Mouse (Mus musculus): Measurements from ENCODE around the gene H2al1c. TPM values are rescaled to one million over a fixed set of nuclear protein-coding genes. Genes with fewer than 3 reads are reported as not detected.
"Not testable (repeated sequence)": the region's sequence is repeated elsewhere in the genome, so short reads cannot be mapped to it uniquely, and the experiment has no call there.

The H2al1c gene
- not detected for total RNA-seq (2021)
- long read RNA-seq, experiment 1: 0 reads
- long read RNA-seq, experiment 2: 0 reads

GRCm38 (mm10) chrX:11305355-11305754 lies at the start of gene H2al1c:
H2al1c (plus strand) TSS chrX:11305655.
- intact Hi-C loops (cut with DNase I); DNase-seq: not testable (repeated sequence)

GRCm38 (mm10) chrX:11264918-11265317 lies 40.5 kb upstream of the H2al1c start:
- intact Hi-C loops (cut with DNase I): no loop called here
- no peak for DNase-seq

- intact Hi-C loops (cut with DNase I): no loop called here
- peak in 1 of 2 experiments; percentile 22 for DNase-seq
Observed at GRCm38 (mm10) chrX:11267791-11268190, 37.7 kb upstream of the H2al1c start.

GRCm38 (mm10) chrX:11269074-11269473 lies 36.4 kb upstream of the H2al1c start:
- DNase-seq: no peak

GRCm38 (mm10) chrX:11273190-11273589 lies 32.3 kb upstream of the H2al1c start:
- intact Hi-C loops (cut with DNase I): no loop called here
- DNase-seq: no peak

More at GRCm38 (mm10) chrX:11269074-11269473, 36.4 kb upstream of the H2al1c start:
- intact Hi-C loops (cut with DNase I): no loop called here

DNA sequence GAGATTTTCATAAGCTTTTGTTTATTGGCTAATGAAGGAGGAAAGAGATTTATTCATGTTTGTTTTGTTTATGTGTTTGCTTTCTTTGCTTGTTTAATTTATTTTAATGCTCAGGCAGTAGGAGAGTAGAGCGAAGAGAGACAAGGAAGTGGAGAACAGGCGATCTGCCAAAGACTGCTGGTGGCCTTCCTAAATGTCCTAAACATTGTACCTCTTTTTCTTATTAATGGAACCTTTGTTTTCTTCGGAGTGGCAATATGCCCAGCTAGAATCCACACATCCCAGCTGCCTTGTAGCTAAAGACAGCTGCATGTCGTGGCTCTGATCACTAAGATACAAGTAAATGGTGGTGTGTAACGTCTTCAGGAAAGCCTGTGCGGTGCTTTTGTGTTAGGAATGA lies 28.4 kb upstream of the H2al1c start:
- intact Hi-C loops (cut with DNase I): no loop called here
- DNase-seq: no peak

DNA sequence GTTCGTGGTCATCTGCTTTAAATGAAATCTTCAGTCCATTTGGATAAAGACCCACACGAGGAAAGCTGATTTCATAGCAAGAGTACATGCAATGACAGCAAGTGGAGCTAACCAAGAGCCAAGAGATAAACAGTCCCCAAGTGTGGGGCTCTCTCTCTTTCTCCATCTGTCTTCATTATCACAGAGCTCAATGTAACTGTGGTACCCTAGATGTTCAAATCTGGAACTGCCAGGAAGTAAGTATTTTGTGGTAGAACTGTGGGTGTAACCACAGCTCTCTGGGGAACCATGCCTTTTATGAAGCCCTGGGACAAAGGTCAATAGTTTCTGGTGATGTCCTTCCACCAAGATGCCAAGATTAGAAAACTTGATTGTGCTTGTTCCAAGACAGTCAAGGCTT lies 24.7 kb upstream of the H2al1c start:
- intact Hi-C loops (cut with DNase I): no loop called here
- no peak for DNase-seq

- intact Hi-C loops (cut with DNase I): no loop called here
- DNase-seq: no peak
Observed at GRCm38 (mm10) chrX:11288306-11288882, 17.1 kb upstream of the H2al1c start.

- intact Hi-C loops (cut with DNase I): no loop called here
- no peak for DNase-seq
Observed at GRCm38 (mm10) chrX:11289244-11289643, 16.2 kb upstream of the H2al1c start.

GRCm38 (mm10) chrX:11298957-11299356 lies 6.5 kb upstream of the H2al1c start, which contains the start of gene H2al1a:
H2al1a (plus strand) TSS chrX:11299257.
- intact Hi-C loops (cut with DNase I); DNase-seq: not testable (repeated sequence)

GRCm38 (mm10) chrX:11302132-11302531 lies 3.3 kb upstream of the H2al1c start, which contains the start of gene H2al1b:
H2al1b (plus strand) TSS chrX:11302432.
- DNase-seq; intact Hi-C loops (cut with DNase I): not testable (repeated sequence)

- DNase-seq; intact Hi-C loops (cut with DNase I): not testable (repeated sequence)
Observed at GRCm38 (mm10) chrX:11308524-11308923, 3.1 kb downstream of the H2al1c start, which contains the start of gene H2al1d. H2al1d (plus strand) TSS chrX:11308824.

DNA sequence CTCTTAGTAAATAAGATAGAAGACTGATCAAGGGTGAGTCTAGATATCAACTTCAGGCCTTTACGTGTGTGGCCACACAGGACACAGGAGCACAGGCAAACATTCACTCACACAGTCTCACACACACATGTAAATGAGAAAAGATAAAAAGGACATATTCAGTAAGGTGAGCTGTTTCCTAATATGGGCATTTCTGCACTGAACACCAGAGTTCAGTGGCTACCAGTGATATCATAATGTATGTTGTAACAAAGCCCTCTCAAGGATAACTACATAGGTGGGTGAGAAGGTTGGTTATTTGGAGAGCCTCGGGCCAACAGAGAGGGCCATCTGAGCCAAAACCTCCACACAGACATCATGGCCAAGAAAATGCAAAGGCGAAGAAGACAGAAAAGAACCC lies 6.2 kb downstream of the H2al1c start, which contains the start of gene H2al1e:
Gene H2al1e, plus strand, starts transcription at position 301 of the 400 bp plus-strand sequence.
- intact Hi-C loops (cut with DNase I); DNase-seq: not testable (repeated sequence)

DNA sequence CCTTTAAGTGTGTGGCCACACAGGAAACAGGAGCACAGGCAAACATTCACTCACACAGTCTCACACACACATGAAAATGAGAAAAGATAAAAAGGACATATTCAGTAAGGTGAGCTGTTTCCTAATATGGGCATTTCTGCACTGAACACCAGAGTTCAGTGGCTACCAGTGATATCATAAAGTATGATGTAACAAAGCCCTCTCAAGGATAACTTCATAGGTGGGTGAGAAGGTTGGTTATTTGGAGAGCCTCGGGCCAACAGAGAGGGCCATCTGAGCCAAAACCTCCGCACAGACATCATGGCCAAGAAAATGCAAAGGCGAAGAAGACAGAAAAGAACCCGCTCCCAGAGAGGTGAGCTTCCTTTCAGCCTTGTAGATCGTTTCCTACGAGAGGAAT lies 9.4 kb downstream of the H2al1c start, which contains the start of gene H2al1f:
Gene H2al1f, plus strand, starts transcription at position 301 of the 400 bp plus-strand sequence.
- intact Hi-C loops (cut with DNase I); DNase-seq: not testable (repeated sequence)

- intact Hi-C loops (cut with DNase I): not testable (repeated sequence)
Observed at GRCm38 (mm10) chrX:11317956-11318355, 12.5 kb downstream of the H2al1c start, which contains the start of gene H2al1g. H2al1g (plus strand) TSS chrX:11318256.

GRCm38 (mm10) chrX:11321192-11321591 lies 15.7 kb downstream of the H2al1c start, which contains the start of gene H2al1h:
H2al1h (plus strand) TSS chrX:11321492.
- intact Hi-C loops (cut with DNase I); DNase-seq: not testable (repeated sequence)

More at GRCm38 (mm10) chrX:11317956-11318355, 12.5 kb downstream of the H2al1c start, which contains the start of gene H2al1g:
- not testable (repeated sequence) for DNase-seq

DNA sequence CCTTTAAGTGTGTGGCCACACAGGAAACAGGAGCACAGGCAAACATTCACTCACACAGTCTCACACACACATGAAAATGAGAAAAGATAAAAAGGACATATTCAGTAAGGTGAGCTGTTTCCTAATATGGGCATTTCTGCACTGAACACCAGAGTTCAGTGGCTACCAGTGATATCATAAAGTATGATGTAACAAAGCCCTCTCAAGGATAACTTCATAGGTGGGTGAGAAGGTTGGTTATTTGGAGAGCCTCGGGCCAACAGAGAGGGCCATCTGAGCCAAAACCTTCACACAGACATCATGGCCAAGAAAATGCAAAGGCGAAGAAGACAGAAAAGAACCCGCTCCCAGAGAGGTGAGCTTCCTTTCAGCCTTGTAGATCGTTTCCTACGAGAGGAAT lies 18.9 kb downstream of the H2al1c start, which contains the start of gene H2al1i:
Gene H2al1i, plus strand, starts transcription at position 301 of the 400 bp plus-strand sequence.
- DNase-seq; intact Hi-C loops (cut with DNase I): not testable (repeated sequence)

- DNase-seq; intact Hi-C loops (cut with DNase I): not testable (repeated sequence)
Observed at GRCm38 (mm10) chrX:11327522-11327921, 22.1 kb downstream of the H2al1c start, which contains the start of gene H2al1j. H2al1j (plus strand) TSS chrX:11327822.

DNA sequence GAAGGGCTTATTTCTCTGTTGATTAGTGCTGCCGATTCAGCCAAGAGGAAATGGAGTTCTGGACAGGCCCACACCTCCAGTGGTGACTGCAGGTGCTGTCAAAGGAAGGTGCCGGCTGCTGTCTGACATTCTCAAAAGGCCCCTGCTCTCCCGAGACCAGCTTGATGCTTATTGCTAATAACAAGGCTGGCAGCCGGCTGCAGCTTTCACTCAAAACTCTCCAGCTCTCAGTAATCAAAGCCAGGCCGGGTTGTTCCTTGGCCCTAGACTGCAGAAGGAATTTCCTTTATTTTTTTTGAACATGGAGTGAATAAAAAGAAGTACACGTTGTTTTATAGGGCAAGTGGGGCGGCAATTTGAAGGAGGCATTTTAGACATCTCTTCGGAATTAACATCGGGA lies 40.3 kb downstream of the H2al1c start:
- intact Hi-C loops (cut with DNase I): no loop called here
- DNase-seq: peak in 1 of 2 experiments; percentile 4

- no peak for DNase-seq
- intact Hi-C loops (cut with DNase I): no loop called here
Observed at GRCm38 (mm10) chrX:11346756-11347155, 41.3 kb downstream of the H2al1c start.
